Mouse (Mus musculus) stomach, postnatal 0 days (tissue): ENCODE results near the gene Trip11.

Experiments used
- CTCF ChIP-seq: IDR thresholded peaks from 2 replicates; pipeline ENCODE4 v1.5.1; 2016; ENCODE audit warnings: antibody characterized with exemption, low read depth, mild to moderate bottlenecking, moderate library complexity
- EP300 ChIP-seq: optimal IDR thresholded peaks from 2 replicates; pipeline ENCODE3; 2016; ENCODE audit warnings: antibody characterized with exemption

DNA sequence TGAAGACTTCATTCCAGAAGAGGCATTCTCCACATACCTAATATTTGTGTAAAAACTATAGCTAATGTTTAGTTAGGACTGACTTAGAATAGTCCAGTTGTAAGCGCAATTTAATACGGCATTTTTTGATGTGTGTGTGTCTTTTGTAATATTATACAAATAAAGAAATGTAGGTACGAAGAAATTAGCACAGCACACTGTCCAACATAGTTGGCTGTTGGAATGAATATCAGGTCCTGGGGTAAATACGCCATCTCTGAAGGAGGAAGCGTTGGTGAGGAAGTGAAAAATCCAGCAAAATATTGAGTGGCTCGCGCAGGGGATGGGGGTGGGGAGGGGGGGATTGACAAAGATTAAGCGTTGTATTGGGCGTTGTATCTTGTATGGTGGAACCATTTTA is 45.5 kb upstream of the Trip11 start:
- TF ChIP-seq EP300: no peak
- TF ChIP-seq CTCF: no peak
